Mouse (Mus musculus) frontal cortex, adult (tissue): ENCODE results near the gene Rpl13a.
"Not testable (repeated sequence)": the region's sequence is repeated elsewhere in the genome, so short reads cannot be mapped to it uniquely, and the experiment has no call there.

Experiments
- ATAC-seq: cut with Nextera tagmentation; 2 replicates; pipeline ENCODE4 v1.9.2; 2017; ENCODE audit warnings: mild to moderate bottlenecking, moderate library complexity, mixed read lengths; ENCODE audit not compliant: low TSS enrichment

Rpl13a gene

DNA sequence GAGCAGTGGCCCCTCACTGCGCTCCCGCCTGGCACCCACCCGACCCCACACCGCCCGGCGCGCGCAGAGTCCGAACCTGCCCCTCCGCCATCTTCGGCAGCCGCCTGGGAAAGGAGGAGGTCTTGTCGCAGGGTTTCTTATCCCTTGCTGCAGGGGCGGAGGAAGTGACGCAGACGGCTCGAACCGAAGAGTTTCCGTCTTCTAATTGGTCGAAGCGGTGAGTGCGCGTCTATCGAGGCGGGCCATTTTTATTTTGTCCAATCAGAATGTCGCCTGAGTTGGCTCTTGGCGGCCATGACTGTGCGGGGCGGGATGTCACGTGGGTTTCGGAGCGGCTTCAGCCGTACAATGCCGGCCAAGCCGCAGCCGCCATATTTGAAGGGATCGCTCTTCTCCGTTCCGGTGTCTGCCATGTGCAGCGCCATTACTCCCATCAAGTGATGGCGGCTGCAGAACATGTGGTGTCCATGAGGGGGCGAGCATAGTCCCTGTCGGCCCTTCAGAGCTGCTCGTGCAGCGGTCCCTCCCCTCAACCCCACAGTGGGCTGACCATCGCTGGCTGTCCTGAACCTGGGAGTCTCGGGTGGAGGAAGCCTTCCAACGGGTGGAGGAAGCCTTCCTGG is at the start of gene Rpl13a:
Gene Rpl13a, minus strand, starts transcription at position 138 of the 623 bp plus-strand sequence.
- peak; percentile 81 for ATAC-seq

DNA sequence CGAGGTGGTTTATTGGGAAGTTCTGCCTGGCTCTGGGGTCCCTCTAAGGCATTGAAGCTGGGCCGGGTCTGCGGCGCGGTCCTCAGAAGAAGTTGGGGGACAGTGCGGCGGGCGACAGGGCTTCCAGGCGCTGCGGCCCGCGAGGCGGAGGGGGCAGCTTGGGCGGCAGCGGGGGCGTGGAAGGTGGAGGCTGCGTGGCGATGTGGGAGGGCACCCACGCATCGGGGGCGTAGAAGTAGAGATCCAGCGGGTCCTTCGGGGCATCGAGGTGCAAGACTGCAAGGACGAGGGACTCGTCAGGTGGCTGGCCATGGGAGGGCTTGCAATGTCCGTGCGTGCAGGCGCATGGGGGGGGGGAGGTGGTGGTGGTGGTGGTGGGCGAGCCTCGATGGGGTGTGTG is 47.8 kb upstream of the Rpl13a start:
- ATAC-seq, result no peak; the same call in 1 of the 2 replicates

DNA sequence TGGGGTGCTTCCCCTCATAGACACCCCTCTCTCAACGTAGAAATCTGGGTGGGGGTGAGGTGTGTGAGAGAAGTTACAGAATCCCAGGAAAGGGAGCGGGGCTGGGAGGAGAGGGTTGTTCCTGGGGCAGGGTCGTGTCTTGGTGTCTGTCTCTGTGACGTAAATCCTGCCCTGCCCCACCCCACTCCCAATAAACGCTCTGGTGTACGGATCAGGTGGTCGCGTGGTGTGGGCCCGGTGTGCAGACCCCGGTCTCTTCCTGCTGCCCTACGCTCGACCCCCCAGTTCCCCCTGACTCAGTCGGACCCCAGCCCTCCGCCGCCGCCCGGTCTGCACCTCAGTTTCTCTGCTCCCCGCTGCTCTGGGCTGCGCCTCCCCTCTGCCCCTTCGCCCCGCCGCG is 47.4 kb upstream of the Rpl13a start:
- ATAC-seq, result 0 out of 2 replicates have a peak, but pooled peaks have one; percentile 2

DNA sequence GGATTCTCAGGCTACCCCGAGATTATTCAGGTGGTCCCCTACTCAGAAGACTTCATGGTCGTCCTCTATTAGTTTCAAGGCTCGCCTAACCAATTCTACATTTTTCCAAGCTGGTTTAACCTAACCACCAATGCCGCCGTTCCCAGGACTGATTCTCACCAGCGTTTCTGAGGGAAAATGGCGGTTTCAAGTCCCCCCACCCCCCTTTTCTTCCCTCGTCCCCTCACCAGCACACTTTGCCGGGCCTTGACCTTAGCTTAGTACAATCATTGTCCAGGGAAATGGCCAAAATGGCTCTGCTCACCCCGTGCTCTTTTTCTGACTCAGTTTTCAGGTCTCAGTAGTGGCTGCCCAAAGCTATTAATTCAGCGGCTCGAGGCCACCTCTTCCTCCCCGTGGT is 46.8 kb upstream of the Rpl13a start:
- ATAC-seq, result no peak

DNA sequence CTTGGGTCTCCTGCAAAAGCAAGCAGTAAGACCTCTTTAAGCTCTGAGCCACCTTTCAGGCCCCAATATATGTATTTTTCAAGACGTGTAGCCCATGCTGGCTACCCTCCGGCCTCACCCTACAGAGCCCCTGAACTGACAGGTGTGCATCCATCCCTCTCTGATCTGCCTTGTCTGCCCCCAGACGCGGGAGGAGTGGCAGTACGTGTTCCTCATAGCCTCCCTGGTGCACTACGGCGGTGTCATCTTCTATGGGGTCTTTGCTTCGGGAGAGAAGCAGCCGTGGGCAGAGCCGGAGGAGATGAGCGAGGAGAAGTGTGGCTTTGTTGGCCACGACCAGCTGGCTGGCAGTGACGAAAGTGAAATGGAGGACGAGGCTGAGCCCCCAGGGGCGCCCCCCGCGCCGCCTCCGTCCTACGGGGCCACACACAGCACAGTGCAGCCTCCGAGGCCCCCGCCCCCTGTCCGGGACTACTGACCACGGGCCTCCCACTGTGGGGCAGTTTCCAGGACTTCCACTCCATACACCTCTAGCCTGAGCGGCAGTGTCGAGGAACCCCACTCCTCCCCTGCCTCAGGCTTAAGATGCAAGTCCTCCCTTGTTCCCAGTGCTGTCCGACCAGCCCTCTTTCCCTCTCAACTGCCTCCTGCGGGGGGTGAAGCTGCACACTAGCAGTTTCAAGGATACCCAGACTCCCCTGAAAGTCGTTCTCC is 46.2 kb upstream of the Rpl13a start:
- ATAC-seq, result 0 out of 2 replicates have a peak, but pooled peaks have one; percentile 7

DNA sequence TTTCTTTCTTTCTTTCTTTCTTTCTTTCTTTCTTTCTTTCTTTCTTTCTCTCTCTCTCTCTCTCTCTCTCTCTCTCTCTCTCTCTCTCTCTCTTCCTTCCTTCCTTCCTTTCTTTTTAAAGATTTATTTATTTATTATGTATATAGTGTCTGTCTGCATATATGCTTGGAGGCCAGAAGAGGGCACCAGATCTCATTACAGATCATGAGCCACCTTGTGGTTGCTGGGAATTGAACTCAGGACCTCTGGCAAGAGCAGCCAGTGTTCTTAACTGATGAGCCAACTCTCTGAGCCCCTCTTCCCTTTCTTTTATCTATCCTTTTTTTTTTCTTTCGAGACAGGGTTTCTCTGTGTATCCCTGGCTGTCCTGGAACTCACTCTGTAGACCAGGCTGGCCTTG is 45.2 kb upstream of the Rpl13a start:
- not testable (repeated sequence) for ATAC-seq

DNA sequence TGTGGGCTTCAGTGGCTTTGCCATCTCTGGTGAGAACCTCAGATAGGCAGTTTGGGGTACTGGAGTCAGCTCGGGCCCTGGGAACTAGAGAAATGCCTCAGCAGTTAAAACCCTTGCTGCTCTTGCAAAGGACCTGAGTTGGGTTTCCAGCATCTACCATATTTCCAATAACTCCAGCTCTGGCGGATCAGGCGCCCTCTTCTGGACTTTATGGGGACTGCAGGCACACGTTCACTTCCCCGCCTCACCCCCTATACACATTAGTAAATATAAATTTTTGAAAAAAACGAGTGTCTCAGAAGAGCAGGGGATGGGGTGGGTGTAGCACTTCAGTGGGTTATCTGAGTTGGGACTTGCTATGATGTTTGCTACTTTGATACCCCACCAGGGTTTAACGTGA is 44.4 kb upstream of the Rpl13a start:
- no peak for ATAC-seq

DNA sequence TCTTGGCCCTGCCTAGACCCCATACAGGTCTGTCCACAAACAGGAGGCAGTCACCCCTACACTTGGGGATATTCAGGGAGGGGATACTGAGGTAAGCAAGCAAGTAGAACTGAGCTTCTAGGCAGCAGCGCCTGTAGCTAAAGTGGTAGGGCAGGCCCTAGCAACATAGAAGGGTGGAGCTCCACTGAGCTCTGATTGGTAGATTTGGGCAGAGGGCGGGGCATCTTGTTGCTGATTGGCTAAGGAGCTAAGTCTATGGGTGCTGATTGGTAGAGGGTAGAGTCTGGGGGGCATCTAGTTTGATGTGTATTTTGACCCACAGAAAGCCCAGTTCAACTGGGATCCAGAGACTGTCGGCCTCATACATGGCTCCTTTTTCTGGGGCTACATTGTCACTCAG is 40.9 kb upstream of the Rpl13a start:
- 0 out of 2 replicates have a peak, but pooled peaks have one; percentile 18 for ATAC-seq

DNA sequence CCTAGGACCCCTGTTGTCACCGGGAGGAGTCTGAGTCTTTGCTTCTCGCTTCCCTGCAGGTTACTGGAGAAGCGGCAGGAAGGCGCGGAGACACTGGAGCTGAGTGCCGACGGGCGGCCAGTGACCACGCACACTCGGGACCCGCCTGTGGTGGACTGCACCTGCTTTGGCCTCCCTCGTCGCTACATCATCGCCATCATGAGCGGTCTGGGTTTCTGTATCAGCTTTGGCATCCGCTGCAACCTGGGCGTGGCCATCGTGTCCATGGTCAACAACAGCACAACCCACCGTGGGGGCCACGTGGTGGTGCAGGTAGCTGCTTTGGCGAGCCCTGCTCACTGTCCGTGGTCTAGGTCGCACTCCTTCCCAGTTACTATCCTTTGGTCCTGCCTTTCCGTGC is 40.1 kb upstream of the Rpl13a start:
- 0 out of 2 replicates have a peak, but pooled peaks have one; percentile 13 for ATAC-seq

DNA sequence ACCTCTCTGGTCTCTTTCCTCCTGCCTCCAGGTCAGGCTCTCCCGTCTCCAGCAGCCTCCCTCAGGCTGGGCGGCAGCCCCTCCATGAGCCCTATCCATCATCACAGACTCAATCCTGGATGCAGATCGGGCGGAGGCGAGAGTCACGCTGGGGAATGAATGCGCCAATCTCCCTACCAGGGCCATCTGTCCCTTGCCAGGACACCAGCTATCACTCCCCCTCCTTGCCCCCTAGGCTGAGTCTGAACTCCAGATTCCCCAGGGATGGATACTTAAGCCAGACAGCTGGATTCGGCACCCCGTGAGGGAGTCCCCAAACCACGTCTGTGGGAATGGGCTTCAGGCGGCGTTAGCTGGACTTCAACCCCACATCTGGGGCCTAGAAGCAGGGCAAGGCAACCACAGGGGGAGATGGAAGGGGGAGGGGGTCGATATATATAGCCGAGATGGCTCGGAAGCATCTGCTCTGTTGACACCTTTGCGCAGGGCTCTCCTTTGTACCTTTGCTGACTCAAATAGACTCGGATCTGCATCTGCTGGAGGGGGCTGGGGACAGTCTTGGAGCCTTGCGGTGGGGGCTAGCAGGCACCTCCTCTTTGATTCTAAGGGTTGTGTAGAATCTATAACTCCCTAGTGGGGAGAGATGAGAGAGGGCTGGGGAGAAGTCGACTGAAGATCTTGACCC is 39.3 kb upstream of the Rpl13a start:
- ATAC-seq, result 0 out of 2 replicates have a peak, but pooled peaks have one; percentile 17

DNA sequence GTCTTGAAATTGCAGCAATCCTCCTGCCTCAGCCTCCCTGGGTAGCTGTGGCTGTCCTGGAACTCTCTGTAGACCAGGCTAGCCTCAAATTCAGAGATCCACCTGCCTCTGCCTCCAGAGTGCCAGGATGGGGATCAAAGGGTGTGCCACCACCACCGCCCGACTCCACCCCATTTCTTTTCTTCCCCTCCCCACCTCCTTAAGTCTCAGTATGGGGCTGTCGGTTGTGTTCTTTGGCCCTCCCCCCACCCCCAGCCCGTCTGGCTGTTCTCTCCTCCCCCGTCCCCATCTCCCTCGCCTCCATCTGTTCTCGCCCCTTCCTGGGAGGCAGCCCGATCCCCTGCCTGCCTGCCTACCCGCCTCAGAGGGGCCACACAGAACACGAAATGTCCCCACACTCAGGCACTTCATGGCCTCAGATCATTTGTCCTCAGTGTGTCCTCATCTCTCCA is 38.4 kb upstream of the Rpl13a start:
- peak; percentile 11; the same call in 1 of the 2 replicates for ATAC-seq

DNA sequence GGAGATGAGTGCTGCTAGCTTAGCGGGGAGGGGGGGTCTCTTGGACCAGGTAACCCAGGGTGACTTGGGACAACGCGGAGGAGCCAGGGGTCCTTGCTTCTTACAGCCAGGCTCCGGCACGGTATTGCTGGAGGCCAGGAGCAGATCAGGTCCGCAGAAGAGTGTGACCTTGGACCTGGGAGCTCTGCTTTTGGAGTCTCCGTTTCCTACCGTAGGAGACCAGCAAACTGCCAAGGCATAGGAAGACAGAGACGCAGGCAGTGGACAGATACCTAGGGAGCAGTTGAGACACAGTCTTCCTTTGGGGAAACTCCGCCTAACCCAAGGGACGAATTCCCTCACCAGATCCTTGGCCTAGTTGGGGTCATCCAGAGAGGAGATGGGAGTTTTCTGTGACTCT is 37.1 kb upstream of the Rpl13a start:
- ATAC-seq, result no peak

DNA sequence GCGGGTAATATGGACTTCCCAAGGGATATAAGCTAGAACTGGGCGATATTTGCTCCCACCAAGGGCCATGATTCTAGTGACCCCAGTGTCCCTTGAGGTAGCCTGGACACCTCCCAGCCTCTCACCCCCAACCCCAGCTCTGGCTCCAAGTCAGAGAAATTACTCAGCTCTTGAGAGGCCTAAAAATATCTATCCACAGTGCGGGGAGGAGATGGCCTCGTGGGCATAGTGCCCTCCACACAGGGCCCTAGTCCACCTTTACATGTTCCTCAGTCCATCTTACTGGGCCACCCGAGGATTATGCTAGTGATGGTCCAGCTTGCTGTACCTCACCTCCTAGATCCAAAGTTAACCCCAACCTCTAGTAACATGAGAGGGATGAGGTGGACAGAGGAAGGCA is 36.3 kb upstream of the Rpl13a start:
- ATAC-seq, result no peak

DNA sequence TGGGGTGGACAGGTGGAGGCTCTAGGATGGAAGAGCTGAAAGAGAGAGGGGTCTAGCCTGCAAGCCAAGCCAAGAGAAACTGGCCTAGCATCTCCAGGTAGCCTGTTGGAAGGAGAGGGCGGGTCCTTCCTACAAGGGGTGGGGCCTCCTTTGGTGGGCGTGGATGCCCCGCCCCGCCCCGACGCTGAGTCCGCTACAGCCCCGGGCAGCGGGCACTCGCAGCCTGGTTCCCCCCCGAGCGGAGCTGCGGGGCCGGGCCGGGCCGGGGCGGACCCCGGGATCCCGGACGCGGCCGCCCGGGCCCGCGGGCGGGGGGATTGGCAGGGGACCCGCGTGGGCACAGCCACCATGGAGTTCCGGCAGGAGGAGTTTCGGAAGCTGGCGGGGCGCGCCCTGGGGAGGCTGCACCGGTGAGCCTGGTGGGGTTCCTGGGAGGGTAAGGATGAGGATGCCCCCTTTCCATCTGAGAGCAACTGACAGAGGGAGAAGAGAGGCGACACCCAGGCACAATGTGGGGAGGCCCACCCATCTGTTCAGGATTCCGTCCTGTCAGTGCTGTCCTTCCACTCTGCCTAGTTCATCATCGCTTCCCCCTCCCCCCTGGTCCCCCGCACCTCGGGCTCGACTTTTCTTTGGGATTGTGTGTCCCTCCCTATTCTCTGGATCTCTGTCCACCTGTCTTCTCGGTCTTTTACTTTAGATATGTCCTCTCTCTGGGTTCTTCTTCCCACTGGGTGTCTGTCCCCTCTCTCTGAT is 35.4 kb upstream of the Rpl13a start, which contains the start of gene Slc17a7:
Gene Slc17a7, plus strand, starts transcription at position 215 of the 756 bp plus-strand sequence.
- ATAC-seq, result no peak

DNA sequence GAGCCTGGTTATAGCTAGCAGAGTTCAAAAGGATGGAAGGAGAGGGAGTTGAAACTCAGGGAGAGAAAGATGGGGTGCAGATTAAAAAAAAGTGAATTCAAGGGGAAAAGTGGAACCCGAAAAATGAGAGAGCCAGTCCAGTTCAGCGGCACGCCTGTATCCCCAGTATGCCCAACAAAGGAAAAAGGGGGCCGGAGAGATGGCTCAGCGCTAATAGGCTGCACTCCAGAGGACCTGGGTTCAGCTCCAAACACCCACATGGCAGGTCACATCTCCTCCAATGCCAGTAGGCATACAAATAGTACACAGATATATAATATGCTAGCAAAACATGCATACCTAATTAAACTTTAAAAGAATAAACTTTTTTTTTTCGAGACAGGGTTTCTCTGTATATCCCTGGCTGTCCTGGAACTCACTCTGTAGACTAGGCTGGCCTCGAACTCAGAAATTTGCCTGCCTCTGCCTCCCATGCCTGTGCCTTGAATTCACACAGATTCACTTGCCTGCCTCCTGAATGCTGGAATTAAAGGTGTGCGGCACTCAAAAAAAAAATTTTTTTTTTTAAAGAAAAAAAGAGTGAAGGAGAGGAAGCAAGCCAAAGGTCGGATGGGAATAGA is 34.5 kb upstream of the Rpl13a start:
- ATAC-seq, result no peak

DNA sequence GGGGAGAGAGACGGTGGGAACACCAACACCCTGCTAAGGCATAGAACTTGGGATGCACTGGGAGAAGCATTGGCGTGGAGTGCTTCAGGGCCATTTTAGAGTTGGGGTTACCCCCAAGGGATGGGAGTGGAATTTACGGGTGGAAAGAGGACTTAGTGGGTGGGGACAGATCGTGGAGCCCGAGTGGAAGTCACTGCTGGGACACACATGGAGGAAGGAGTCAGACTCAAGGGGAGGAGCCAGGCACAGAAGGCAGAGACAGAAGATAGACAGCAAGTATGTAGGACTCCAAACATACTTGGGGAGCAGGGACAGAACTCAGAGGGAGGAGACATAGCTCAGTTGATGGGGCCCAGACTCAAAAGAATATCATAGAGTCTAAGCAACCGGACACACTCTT is 34.0 kb upstream of the Rpl13a start:
- ATAC-seq, result peak; percentile 35; the same call in 1 of the 2 replicates

DNA sequence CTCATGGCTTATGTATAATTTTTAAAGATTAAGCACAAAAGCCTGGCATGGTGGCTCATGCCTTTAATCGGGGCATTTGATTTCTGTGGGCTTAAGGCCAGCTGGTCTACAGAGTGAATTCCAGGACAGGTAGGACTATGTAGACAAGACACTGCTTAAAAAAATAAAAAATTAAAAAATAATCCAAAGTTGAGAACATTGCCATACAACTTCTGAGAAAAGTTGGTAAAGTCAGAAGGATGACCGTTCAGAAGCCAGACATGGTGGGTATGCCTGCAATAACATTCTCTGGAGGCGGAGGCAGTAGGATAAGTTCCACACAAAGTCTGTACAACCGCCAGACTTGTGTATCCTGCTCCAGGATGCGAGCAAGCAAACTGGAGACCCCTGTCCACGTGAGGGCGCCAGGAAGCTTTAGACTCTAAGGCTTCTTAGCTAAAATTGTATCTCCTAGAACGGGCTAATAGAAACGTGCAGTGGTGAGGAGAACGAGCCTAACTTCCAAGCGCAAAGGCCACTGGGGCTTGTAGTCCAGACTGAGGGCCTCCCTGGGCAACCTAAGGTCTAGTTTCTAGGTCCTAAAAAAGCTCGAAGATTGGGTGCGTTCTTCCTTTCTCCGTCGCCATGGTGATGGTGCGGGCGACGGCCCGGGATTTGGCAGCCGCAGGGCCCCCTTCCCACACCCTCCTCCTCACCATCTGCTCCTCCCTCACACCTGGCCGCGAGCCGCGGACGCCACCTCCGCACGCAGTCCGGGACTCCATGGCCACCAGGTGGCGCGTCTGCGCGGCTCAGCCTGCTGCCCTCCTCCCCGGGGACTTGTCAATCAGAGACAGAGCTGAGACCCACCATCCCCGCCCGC is 33.3 kb upstream of the Rpl13a start:
- ATAC-seq, result peak; percentile 69

DNA sequence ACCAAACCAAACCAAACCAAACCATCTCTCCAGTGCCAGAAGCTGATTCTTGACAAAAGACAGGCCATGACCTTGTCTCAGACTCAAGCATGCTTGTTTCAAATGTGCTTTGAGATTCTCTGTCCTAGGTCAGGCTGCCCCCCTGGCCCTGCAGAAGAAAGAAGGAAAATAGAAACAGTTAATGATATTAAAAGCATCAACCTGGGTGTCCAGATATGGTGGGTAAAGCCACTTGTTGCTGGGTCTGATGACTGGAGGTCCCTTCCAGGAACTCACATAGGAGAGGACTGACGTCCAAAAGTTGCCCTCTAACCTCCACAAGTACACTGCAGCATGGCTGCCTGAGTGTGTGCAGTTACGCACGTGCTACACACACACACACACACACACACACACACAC is 32.3 kb upstream of the Rpl13a start:
- ATAC-seq, result no peak

DNA sequence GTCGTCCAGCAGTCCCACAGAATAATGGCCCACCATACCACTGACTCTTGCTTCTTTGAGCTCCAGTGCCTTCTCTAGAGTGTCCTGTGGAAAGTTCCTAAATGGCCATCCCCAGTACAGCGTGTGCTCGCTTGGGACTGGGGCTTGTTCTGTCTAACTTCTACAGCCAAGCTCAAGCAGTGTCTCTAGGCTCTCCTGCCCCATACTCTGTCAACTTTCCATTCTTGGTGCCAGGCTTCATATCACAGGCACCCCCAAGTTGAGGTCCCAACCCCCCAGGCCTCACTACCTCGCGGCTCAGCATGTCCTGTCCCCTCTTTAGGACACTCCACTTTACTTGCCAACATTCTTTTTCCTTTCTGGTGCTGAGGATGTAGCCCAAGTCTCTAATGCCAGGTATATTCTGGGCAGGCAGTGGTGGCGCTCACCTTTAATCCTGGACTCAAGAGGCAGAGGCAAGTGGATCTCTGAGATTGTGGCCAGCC is 31.8 kb upstream of the Rpl13a start:
- ATAC-seq, result no peak

DNA sequence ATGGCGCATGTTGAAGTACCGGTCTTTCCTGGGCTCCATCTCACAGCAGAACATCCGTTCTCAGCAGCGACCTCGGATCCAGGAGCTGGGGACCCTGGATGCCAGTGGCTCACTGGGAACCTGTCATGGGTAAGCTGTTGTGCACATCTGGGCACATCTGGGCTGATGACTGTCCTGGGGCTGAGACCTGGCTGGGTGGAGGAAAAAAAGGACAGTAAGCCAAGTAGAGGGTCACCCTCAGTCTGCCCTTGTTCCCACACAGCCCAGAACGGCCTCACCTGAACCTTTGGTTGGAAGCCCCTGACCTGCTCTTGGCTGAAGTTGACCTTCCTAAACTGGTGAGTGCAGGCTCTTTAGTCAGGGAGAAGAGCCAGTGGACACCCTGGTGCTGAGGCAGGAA is 30.4 kb upstream of the Rpl13a start:
- no peak for ATAC-seq
